Mouse (Mus musculus) G1E (cell line): ENCODE measurements around the gene Prl7a1. TPM values are rescaled to one million over a fixed set of nuclear protein-coding genes. Genes with fewer than 3 reads are reported as not detected.

Experiments
- ATAC-seq: 2 replicates; pipeline ENCODE4 v1.8.0; 2016; ENCODE audit warnings: mild to moderate bottlenecking; ENCODE audit not compliant: insufficient number of reproducible peaks, poor library complexity, low FRiP score, severe bottlenecking; ENCODE audit errors: extremely low read depth
- DNase-seq: peaks from one replicate; pipeline ENCODE4 v3.0.0; 2012; ENCODE audit warnings: low spot score
- H3K27me3 ChIP-seq: 2 replicates; pipeline ENCODE4 v1.6.1; 2012; ENCODE audit warnings: mild to moderate bottlenecking, low read length, inconsistent platforms; ENCODE audit not compliant: insufficient read depth
- H3K36me3 ChIP-seq: replicated peaks from 2 replicates; pipeline ENCODE3; 2012; ENCODE audit warnings: mild to moderate bottlenecking, inconsistent platforms
- H3K4me1 ChIP-seq: 2 replicates; pipeline ENCODE4 v1.6.1; 2012; ENCODE audit warnings: low read depth, low read length, inconsistent platforms, mixed read lengths; ENCODE audit not compliant: insufficient read depth
- H3K4me3 ChIP-seq: 2 replicates; pipeline ENCODE4 v1.5.1; 2012; ENCODE audit warnings: low read depth, mild to moderate bottlenecking, inconsistent platforms, low read length, moderate library complexity, mixed read lengths
- H3K9me3 ChIP-seq: replicated peaks from 2 replicates; pipeline ENCODE4 v1.6.1; 2012; ENCODE audit warnings: inconsistent platforms
- CTCF ChIP-seq: IDR thresholded peaks from 2 replicates; pipeline ENCODE4 v1.5.1; 2012; ENCODE audit warnings: low read depth, low read length, inconsistent platforms, mixed read lengths
- GATA1 ChIP-seq: IDR thresholded peaks from 2 replicates; pipeline ENCODE4 v1.6.1; 2012; ENCODE audit warnings: borderline replicate concordance, low read length, inconsistent platforms, mixed read lengths
- GATA2 ChIP-seq: IDR thresholded peaks from 2 replicates; pipeline ENCODE4 v1.6.1; 2012; ENCODE audit warnings: low read depth, low read length, inconsistent platforms, borderline replicate concordance
- POLR2AphosphoS5 ChIP-seq: IDR thresholded peaks from 2 replicates; pipeline ENCODE4 v1.6.1; 2012; ENCODE audit warnings: low read depth, low read length, inconsistent platforms; ENCODE audit not compliant: insufficient replicate concordance
- TAL1 ChIP-seq: conservative IDR thresholded peaks from 2 replicates; pipeline ENCODE4 v1.6.1; 2012; ENCODE audit warnings: low read depth, low read length, inconsistent platforms, mixed read lengths
- polyA plus RNA-seq: library from polyadenylated mRNA; stranded (reverse); fragments of >175 nt; gene quantifications from 2 replicates; pipeline ENCODE4 v1.2.3, GENCODE M21; 2012
- total RNA-seq, 2 experiments: library from RNA; stranded (forward) in 1 of 2; stranded (reverse) in 1 of 2; fragments of 200-1000 nt in 1 of 2; fragments of >200 nt in 1 of 2; fragmentation: Nextera tagmentation in 1 of 2; gene quantifications; 2 replicates each; pipeline ENCODE4 v1.2.3; 2014 to 2017

The Prl7a1 gene
- total RNA-seq (2014; fragmentation: Nextera tagmentation) (not detected in 2 replicates), total RNA-seq (2017) (not detected in 2 replicates), polyA plus RNA-seq (not detected in 2 replicates)

DNA sequence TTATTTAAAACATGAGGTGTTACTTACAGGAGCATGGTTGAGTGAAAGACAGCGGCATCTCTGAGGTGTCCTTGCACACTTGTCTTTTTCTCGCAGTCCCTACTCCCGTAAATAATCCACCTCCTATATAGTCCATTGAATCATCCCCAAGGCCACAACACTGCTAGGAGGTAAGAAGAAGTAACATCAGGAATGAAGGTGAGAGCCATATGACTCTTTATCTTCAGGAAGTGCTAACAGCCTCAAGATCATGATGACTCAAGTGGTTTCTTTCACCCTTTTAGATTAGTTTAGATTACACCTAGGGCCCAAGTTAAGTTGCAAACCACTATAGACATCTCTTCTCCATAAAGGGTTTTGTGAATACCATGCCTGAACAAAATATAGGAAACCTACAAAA is at the start of gene Prl7a1:
Gene Prl7a1, minus strand, starts transcription at position 101 of the 400 bp plus-strand sequence.
- Histone ChIP-seq H3K4me1 (no peaks in the 10 kb centered on the region), H3K9me3 (no peaks in the 10 kb centered on the region), H3K36me3 (no peaks in the 10 kb centered on the region), H3K4me3 (no peak within 1 kb of the TSS), H3K27me3 (no peaks in the 10 kb centered on the region)
- DNase-seq (no peak), ATAC-seq (no peak)
- no peak for TF ChIP-seq CTCF
- TF ChIP-seq TAL1 = no peak
- TF ChIP-seq GATA1 = no peak
- TF ChIP-seq POLR2AphosphoS5 = no peak
- no peak for TF ChIP-seq GATA2

DNA sequence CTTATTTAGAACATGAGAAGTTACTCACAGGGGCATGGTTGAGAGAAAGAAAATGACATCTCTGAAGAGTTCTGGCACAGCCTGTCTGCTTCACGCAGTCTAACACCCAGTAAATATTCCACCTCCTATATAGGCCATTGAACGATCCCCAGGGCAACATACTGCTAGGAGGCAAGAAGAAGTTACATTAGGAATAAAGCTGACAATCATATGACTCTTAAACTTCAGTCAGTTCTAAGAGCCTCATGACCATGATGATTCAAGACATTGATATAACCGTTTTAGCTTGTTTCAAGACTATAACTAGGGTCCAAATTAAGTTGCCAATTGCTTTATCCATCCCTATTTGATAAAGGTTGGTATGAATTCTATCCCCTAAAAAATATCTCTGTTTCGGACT is 25.6 kb upstream of the Prl7a1 start, which contains the start of gene Prl7a2:
Gene Prl7a2, minus strand, starts transcription at position 101 of the 400 bp plus-strand sequence.
- Histone ChIP-seq H3K4me1 (no peaks in the 10 kb centered on the region), H3K36me3 (no peaks in the 10 kb centered on the region), H3K9me3 (no peaks in the 10 kb centered on the region), H3K27me3 (no peaks in the 10 kb centered on the region), H3K4me3 (no peak within 1 kb of the TSS)
- DNase-seq = no peak
- TF ChIP-seq GATA2 = no peak
- TF ChIP-seq POLR2AphosphoS5 = no peak
- no peak for TF ChIP-seq GATA1
- TF ChIP-seq CTCF = no peak
- TF ChIP-seq TAL1 = no peak
- ATAC-seq = no peak

DNA sequence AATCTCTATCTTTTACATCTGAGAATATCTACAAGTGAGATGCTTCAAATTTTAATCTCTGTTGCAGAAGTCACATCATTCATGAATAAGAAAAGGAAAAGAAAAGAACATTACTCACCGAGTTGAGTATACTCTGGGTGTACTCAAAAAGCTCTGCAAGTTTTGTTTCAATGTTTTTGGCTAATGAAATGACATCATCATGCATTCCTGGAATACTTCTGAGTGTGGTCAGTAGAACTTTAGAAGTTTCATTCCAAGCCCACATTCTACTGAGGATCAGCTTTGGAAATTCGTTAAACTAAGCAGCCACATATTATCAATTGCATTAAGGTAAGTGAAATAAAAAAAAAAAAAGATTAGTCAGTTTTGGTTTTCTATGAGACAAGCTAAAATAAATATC is 18.5 kb upstream of the Prl7a1 start:
- no peaks in the 10 kb centered on the region for H3K9me3 ChIP-seq
- TF ChIP-seq CTCF (no peak), GATA1 (no peak), TAL1 (no peak), GATA2 (no peak), POLR2AphosphoS5 (no peak)
- no peaks in the 10 kb centered on the region for H3K36me3 ChIP-seq
- H3K4me3 ChIP-seq = no peak overlapping the region
- ATAC-seq = no peak
- no peak for DNase-seq
- H3K27me3 ChIP-seq = no peaks in the 10 kb centered on the region
- H3K4me1 ChIP-seq = no peaks in the 10 kb centered on the region

DNA sequence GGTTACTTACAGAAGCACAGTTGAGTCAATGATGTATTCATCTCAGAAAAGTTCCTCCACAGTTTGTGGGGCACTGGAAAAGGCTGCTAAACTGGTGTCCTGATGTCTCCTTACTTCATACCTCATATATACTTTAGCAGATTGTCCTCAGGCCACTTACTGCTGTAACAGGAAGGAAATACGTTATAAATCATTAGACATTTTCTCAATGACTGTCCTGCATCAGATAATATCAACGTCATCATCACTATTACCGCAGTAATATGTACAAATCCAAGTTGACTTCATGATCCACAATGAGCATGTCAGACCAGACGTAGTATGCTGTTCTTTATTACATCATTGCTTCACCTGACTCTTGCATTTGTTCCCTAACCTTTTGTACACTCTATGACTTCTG is 31.8 kb downstream of the Prl7a1 start, which contains the start of gene Prl7b1:
Gene Prl7b1, minus strand, starts transcription at position 101 of the 400 bp plus-strand sequence.
- no peak within 1 kb of the TSS for H3K4me3 ChIP-seq

More for the DNA sequence above, 31.8 kb downstream of the Prl7a1 start, which contains the start of gene Prl7b1:
- Histone ChIP-seq H3K9me3 (no peaks in the 10 kb centered on the region), H3K27me3 (no peaks in the 10 kb centered on the region), H3K4me1 (no peaks in the 10 kb centered on the region), H3K36me3 (no peaks in the 10 kb centered on the region)
- no peak for TF ChIP-seq CTCF
- no peak for TF ChIP-seq GATA2
- no peak for TF ChIP-seq POLR2AphosphoS5
- TF ChIP-seq TAL1 = no peak
- TF ChIP-seq GATA1 = no peak
- DNase-seq (no peak), ATAC-seq (no peak)

Other genes with a start within 250 kb of the Prl7a1 start
- not detected in 2 replicates for gene Prl8a6, start 203.8 kb downstream of the Prl7a1 start, total RNA-seq (2014; fragmentation: Nextera tagmentation)
- not detected in 2 replicates for gene Prl8a6, start 203.8 kb downstream of the Prl7a1 start, total RNA-seq (2017)
- gene Prl8a6, start 203.8 kb downstream of the Prl7a1 start, polyA plus RNA-seq = not detected in 2 replicates
- gene Prl8a8, start 129.3 kb downstream of the Prl7a1 start, total RNA-seq (2014; fragmentation: Nextera tagmentation) = not detected in 2 replicates
- gene Prl8a8, start 129.3 kb downstream of the Prl7a1 start, total RNA-seq (2017) = not detected in 2 replicates
- not detected in 2 replicates for gene Prl8a8, start 129.3 kb downstream of the Prl7a1 start, polyA plus RNA-seq
- not detected in 2 replicates for gene Prl8a9, start 77.9 kb downstream of the Prl7a1 start, total RNA-seq (2014; fragmentation: Nextera tagmentation)
- gene Prl8a9, start 77.9 kb downstream of the Prl7a1 start, total RNA-seq (2017) = 0.23 TPM in 1 of 2 replicates, not detected in the other
- gene Prl8a9, start 77.9 kb downstream of the Prl7a1 start, polyA plus RNA-seq = not detected in 2 replicates
- gene Prl8a1, start 60.3 kb downstream of the Prl7a1 start, total RNA-seq (2014; fragmentation: Nextera tagmentation) = not detected in 2 replicates
- gene Prl8a1, start 60.3 kb downstream of the Prl7a1 start, total RNA-seq (2017) = 0.22 TPM in 1 of 2 replicates, not detected in the other
- not detected in 2 replicates for gene Prl8a1, start 60.3 kb downstream of the Prl7a1 start, polyA plus RNA-seq
- gene Prl7b1, start 31.9 kb downstream of the Prl7a1 start, total RNA-seq (2014; fragmentation: Nextera tagmentation) = not detected in 2 replicates
- gene Prl7b1, start 31.9 kb downstream of the Prl7a1 start, total RNA-seq (2017) = 1.5 and 2.0 TPM in 2 replicates
- gene Prl7b1, start 31.9 kb downstream of the Prl7a1 start, polyA plus RNA-seq = not detected in 2 replicates
- gene Prl7a2, start 25.5 kb upstream of the Prl7a1 start, total RNA-seq (2014; fragmentation: Nextera tagmentation) = not detected in 2 replicates
- gene Prl7a2, start 25.5 kb upstream of the Prl7a1 start, total RNA-seq (2017) = not detected in 2 replicates
- gene Prl7a2, start 25.5 kb upstream of the Prl7a1 start, polyA plus RNA-seq = not detected in 2 replicates
- not detected in 2 replicates for gene Prl7d1, start 74.2 kb upstream of the Prl7a1 start, total RNA-seq (2014; fragmentation: Nextera tagmentation)
- gene Prl7d1, start 74.2 kb upstream of the Prl7a1 start, total RNA-seq (2017) = 0.05 TPM in 1 of 2 replicates, not detected in the other
- gene Prl7d1, start 74.2 kb upstream of the Prl7a1 start, polyA plus RNA-seq = not detected in 2 replicates
- not detected in 2 replicates for gene Prl7c1, start 138.3 kb upstream of the Prl7a1 start, total RNA-seq (2014; fragmentation: Nextera tagmentation)
- not detected in 2 replicates for gene Prl7c1, start 138.3 kb upstream of the Prl7a1 start, total RNA-seq (2017)
- gene Prl7c1, start 138.3 kb upstream of the Prl7a1 start, polyA plus RNA-seq = not detected in 2 replicates
- not detected in 2 replicates for gene Prl2a1, start 159.2 kb upstream of the Prl7a1 start, total RNA-seq (2014; fragmentation: Nextera tagmentation)
- gene Prl2a1, start 159.2 kb upstream of the Prl7a1 start, total RNA-seq (2017) = not detected in 2 replicates
- gene Prl2a1, start 159.2 kb upstream of the Prl7a1 start, polyA plus RNA-seq = not detected in 2 replicates
- gene Prl2c1, start 206.8 kb upstream of the Prl7a1 start, total RNA-seq (2014; fragmentation: Nextera tagmentation) = not detected in 2 replicates
- not detected in 2 replicates for gene Prl2c1, start 206.8 kb upstream of the Prl7a1 start, total RNA-seq (2017)
- not detected in 2 replicates for gene Prl2c1, start 206.8 kb upstream of the Prl7a1 start, polyA plus RNA-seq